Mouse (Mus musculus): ENCODE measurements around the gene Ecpas. TPM values are rescaled to one million over a fixed set of nuclear protein-coding genes. Genes with fewer than 3 reads are reported as not detected.

The Ecpas gene
- total RNA-seq, 1 experiment: 23.9 TPM

DNA sequence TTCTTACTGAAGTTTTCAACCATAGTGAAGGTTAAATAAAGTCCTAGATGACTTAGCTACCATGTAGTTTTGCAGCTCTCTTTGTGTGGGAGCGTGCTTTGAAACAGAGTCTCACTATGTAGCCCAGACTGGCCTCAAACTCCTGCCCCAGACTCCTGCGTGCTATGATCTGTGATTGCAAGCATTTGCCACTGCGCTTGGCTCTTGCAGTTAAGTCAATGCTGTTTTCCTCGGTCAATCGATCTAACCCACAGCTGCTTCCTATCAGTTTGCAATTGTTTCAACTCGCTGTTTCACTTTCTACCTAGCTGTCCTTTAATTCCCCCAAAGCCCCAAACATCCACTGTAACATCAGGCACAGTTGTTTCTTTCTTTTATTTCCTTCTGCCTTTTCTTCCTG is 20.0 kb upstream of the Ecpas start:
- TF ChIP-seq MAFK (IDR thresholded peaks at IDR 0.05; ENCODE audit: insufficient read depth, low read depth, low read length) (no peak), HCFC1 (IDR thresholded peaks at IDR 0.05; ENCODE audit: borderline replicate concordance, insufficient read depth, low read length) (no peak), CHD2 (IDR thresholded peaks at IDR 0.05; ENCODE audit: low read depth, low read length) (no peak), ZNF384 (IDR thresholded peaks at IDR 0.05; ENCODE audit: low read depth, low read length) (no peak), ZC3H11A (IDR thresholded peaks at IDR 0.05; ENCODE audit: borderline replicate concordance, low read depth, low read length) (no peak)
- in situ Hi-C loops (cut with MboI; ENCODE audit: low sequenced_read_pairs in 2 of 2, unreplicated experiment in 2 of 2): no loop called here
- no peaks in the 10 kb centered on the region for H3K36me3 ChIP-seq (ENCODE audit: control insufficient read depth, insufficient read depth, low read length, poor library complexity, severe bottlenecking)
- no peak overlapping the region for H3K4me3 ChIP-seq (ENCODE audit: insufficient read depth in 1 of 2, low read depth in 1 of 2, low read length in 2 of 2, poor library complexity in 1 of 2, severe bottlenecking in 1 of 2)
- H3K4me1 ChIP-seq (ENCODE audit: control insufficient read depth in 2 of 2, insufficient read depth in 2 of 2, low read length in 2 of 2, poor library complexity in 1 of 2): no peaks in the 10 kb centered on the region
- no peak overlapping the region for H3K9ac ChIP-seq (ENCODE audit: insufficient read depth, low read depth, low read length, poor library complexity, severe bottlenecking)
- H3K9me3 ChIP-seq (ENCODE audit: control insufficient read depth, insufficient read depth, low read depth, low read length): no peaks in the 10 kb centered on the region
- no peak for DNase-seq (ENCODE audit: low read depth, low spot score)
- H3K27ac ChIP-seq (ENCODE audit: insufficient read depth, low read depth, low read length, poor library complexity, severe bottlenecking): no peak overlapping the region

- no peak overlapping the region for H3K4me3 ChIP-seq (ENCODE audit: insufficient read depth in 1 of 2, low read depth in 1 of 2, low read length in 2 of 2, poor library complexity in 1 of 2, severe bottlenecking in 1 of 2)
- TF ChIP-seq HCFC1 (IDR thresholded peaks at IDR 0.05; ENCODE audit: borderline replicate concordance, insufficient read depth, low read length): no peak
- no peak for TF ChIP-seq CHD2 (IDR thresholded peaks at IDR 0.05; ENCODE audit: low read depth, low read length)
- no peak for TF ChIP-seq ZC3H11A (IDR thresholded peaks at IDR 0.05; ENCODE audit: borderline replicate concordance, low read depth, low read length)
- no peak for TF ChIP-seq ZNF384 (IDR thresholded peaks at IDR 0.05; ENCODE audit: low read depth, low read length)
- TF ChIP-seq MAFK (IDR thresholded peaks at IDR 0.05; ENCODE audit: insufficient read depth, low read depth, low read length): no peak
These were observed 15.1 kb upstream of the Ecpas start for GRCm38 (mm10) chr4:58927661-58928060.

DNA sequence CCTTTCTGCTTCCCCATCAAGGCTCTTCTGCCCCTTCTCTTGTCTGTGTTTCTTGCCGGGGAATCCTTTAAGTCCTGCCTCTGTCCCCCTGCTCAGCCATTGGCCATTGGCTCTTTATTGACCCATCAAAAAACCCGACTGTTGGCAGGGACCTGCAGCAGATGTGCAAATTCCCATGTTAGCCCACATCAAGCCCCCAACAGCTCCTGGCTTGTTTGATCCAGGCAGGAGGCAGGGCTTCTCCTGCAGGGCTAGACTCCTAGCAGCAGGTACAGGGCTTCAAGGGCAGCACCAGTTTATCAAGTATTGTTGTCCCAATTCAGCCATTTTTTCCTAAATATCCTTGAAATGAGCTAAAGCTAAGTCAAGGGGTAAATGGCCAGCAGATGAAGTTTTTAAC is 13.6 kb upstream of the Ecpas start:
- H3K9ac ChIP-seq (ENCODE audit: insufficient read depth, low read depth, low read length, poor library complexity, severe bottlenecking): no peak overlapping the region
- TF ChIP-seq MAFK (IDR thresholded peaks at IDR 0.05; ENCODE audit: insufficient read depth, low read depth, low read length) (no peak), HCFC1 (IDR thresholded peaks at IDR 0.05; ENCODE audit: borderline replicate concordance, insufficient read depth, low read length) (no peak), CHD2 (IDR thresholded peaks at IDR 0.05; ENCODE audit: low read depth, low read length) (no peak), ZNF384 (IDR thresholded peaks at IDR 0.05; ENCODE audit: low read depth, low read length) (no peak), ZC3H11A (IDR thresholded peaks at IDR 0.05; ENCODE audit: borderline replicate concordance, low read depth, low read length) (no peak)
- H3K36me3 ChIP-seq (ENCODE audit: control insufficient read depth, insufficient read depth, low read length, poor library complexity, severe bottlenecking): no peaks in the 10 kb centered on the region
- no peak overlapping the region for H3K4me3 ChIP-seq (ENCODE audit: insufficient read depth in 1 of 2, low read depth in 1 of 2, low read length in 2 of 2, poor library complexity in 1 of 2, severe bottlenecking in 1 of 2)
- no peak for DNase-seq (ENCODE audit: low read depth, low spot score)
- no peak overlapping the region for H3K27ac ChIP-seq (ENCODE audit: insufficient read depth, low read depth, low read length, poor library complexity, severe bottlenecking)
- in situ Hi-C loops (cut with MboI; ENCODE audit: low sequenced_read_pairs in 2 of 2, unreplicated experiment in 2 of 2): no loop called here
- no peaks in the 10 kb centered on the region for H3K4me1 ChIP-seq (ENCODE audit: control insufficient read depth in 2 of 2, insufficient read depth in 2 of 2, low read length in 2 of 2, poor library complexity in 1 of 2)
- no peaks in the 10 kb centered on the region for H3K9me3 ChIP-seq (ENCODE audit: control insufficient read depth, insufficient read depth, low read depth, low read length)

More at GRCm38 (mm10) chr4:58927661-58928060, 15.1 kb upstream of the Ecpas start:
- no peaks in the 10 kb centered on the region for H3K4me1 ChIP-seq (ENCODE audit: control insufficient read depth in 2 of 2, insufficient read depth in 2 of 2, low read length in 2 of 2, poor library complexity in 1 of 2)
- no peak overlapping the region for H3K27ac ChIP-seq (ENCODE audit: insufficient read depth, low read depth, low read length, poor library complexity, severe bottlenecking)
- no peak overlapping the region for H3K9ac ChIP-seq (ENCODE audit: insufficient read depth, low read depth, low read length, poor library complexity, severe bottlenecking)
- no peaks in the 10 kb centered on the region for H3K9me3 ChIP-seq (ENCODE audit: control insufficient read depth, insufficient read depth, low read depth, low read length)
- in situ Hi-C loops (cut with MboI; ENCODE audit: low sequenced_read_pairs in 2 of 2, unreplicated experiment in 2 of 2): no loop called here
- no peaks in the 10 kb centered on the region for H3K36me3 ChIP-seq (ENCODE audit: control insufficient read depth, insufficient read depth, low read length, poor library complexity, severe bottlenecking)
- no peak for DNase-seq (ENCODE audit: low read depth, low spot score)

- no peak for DNase-seq (ENCODE audit: low read depth, low spot score)
- H3K4me1 ChIP-seq (ENCODE audit: control insufficient read depth in 2 of 2, insufficient read depth in 2 of 2, low read length in 2 of 2, poor library complexity in 1 of 2): no peaks in the 10 kb centered on the region
- no peak overlapping the region for H3K9ac ChIP-seq (ENCODE audit: insufficient read depth, low read depth, low read length, poor library complexity, severe bottlenecking)
- no peak overlapping the region for H3K4me3 ChIP-seq (ENCODE audit: insufficient read depth in 1 of 2, low read depth in 1 of 2, low read length in 2 of 2, poor library complexity in 1 of 2, severe bottlenecking in 1 of 2)
- in situ Hi-C loops (cut with MboI; ENCODE audit: low sequenced_read_pairs in 2 of 2, unreplicated experiment in 2 of 2): no loop called here
- TF ChIP-seq ZNF384 (IDR thresholded peaks at IDR 0.05; ENCODE audit: low read depth, low read length) (no peak), HCFC1 (IDR thresholded peaks at IDR 0.05; ENCODE audit: borderline replicate concordance, insufficient read depth, low read length) (no peak), MAFK (IDR thresholded peaks at IDR 0.05; ENCODE audit: insufficient read depth, low read depth, low read length) (no peak), ZC3H11A (IDR thresholded peaks at IDR 0.05; ENCODE audit: borderline replicate concordance, low read depth, low read length) (no peak), CHD2 (IDR thresholded peaks at IDR 0.05; ENCODE audit: low read depth, low read length) (no peak)
- no peaks in the 10 kb centered on the region for H3K36me3 ChIP-seq (ENCODE audit: control insufficient read depth, insufficient read depth, low read length, poor library complexity, severe bottlenecking)
- H3K9me3 ChIP-seq (ENCODE audit: control insufficient read depth, insufficient read depth, low read depth, low read length): no peaks in the 10 kb centered on the region
- H3K27ac ChIP-seq (ENCODE audit: insufficient read depth, low read depth, low read length, poor library complexity, severe bottlenecking): no peak overlapping the region
These were observed 13.1 kb upstream of the Ecpas start for GRCm38 (mm10) chr4:58925664-58926063.

DNA sequence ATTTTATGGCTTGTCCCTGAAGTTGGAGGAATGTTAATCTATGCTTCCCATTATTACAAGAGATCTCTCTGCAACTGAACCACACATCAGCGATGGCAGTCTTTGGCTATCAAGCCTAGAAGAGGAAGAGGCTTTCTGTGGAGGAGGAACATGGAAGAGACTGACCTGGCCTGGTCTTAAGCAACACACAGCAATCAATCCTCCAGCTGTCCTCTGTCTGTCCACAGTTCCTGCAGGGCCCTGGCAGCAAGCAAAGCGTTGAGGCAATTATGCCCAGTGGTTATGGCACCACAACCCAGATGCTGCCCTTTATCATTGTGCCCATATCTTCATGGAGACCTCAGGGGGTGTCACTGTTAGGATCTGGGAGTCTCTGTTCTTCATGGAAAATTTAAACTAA is 11.4 kb upstream of the Ecpas start:
- Histone ChIP-seq H3K9ac (ENCODE audit: insufficient read depth, low read depth, low read length, poor library complexity, severe bottlenecking) (no peak overlapping the region), H3K36me3 (ENCODE audit: control insufficient read depth, insufficient read depth, low read length, poor library complexity, severe bottlenecking) (no peaks in the 10 kb centered on the region), H3K4me1 (ENCODE audit: control insufficient read depth in 2 of 2, insufficient read depth in 2 of 2, low read length in 2 of 2, poor library complexity in 1 of 2) (no peaks in the 10 kb centered on the region), H3K27ac (ENCODE audit: insufficient read depth, low read depth, low read length, poor library complexity, severe bottlenecking) (no peak overlapping the region), H3K9me3 (ENCODE audit: control insufficient read depth, insufficient read depth, low read depth, low read length) (no peaks in the 10 kb centered on the region), H3K4me3 (ENCODE audit: insufficient read depth in 1 of 2, low read depth in 1 of 2, low read length in 2 of 2, poor library complexity in 1 of 2, severe bottlenecking in 1 of 2) (no peak overlapping the region)
- TF ChIP-seq CHD2 (IDR thresholded peaks at IDR 0.05; ENCODE audit: low read depth, low read length) (no peak), MAFK (IDR thresholded peaks at IDR 0.05; ENCODE audit: insufficient read depth, low read depth, low read length) (no peak), HCFC1 (IDR thresholded peaks at IDR 0.05; ENCODE audit: borderline replicate concordance, insufficient read depth, low read length) (no peak), ZC3H11A (IDR thresholded peaks at IDR 0.05; ENCODE audit: borderline replicate concordance, low read depth, low read length) (no peak), ZNF384 (IDR thresholded peaks at IDR 0.05; ENCODE audit: low read depth, low read length) (no peak)
- in situ Hi-C loops (cut with MboI; ENCODE audit: low sequenced_read_pairs in 2 of 2, unreplicated experiment in 2 of 2): no loop called here
- DNase-seq (ENCODE audit: low read depth, low spot score): no peak
